Mouse (Mus musculus): ENCODE measurements at regions not wholly inside any gene's neighbourhood (a gene's known extent, or its start where the extent isn't known, plus 50 kb on each side); places are given as distances from the start of the nearest gene placed in this dataset.

- DNase-seq (ENCODE audit: low read depth, low spot score): peak; percentile 96
Observed at GRCm38 (mm10) chrX:67061216-67061615, 412.1 kb downstream of the Slitrk2 start.

GRCm38 (mm10) chrX:67062509-67063030 is 413.5 kb downstream of the Slitrk2 start:
- DNase-seq (ENCODE audit: low read depth, low spot score): no peak

GRCm38 (mm10) chrX:67092395-67092794 is 443.3 kb downstream of the Slitrk2 start:
- no peak for DNase-seq (ENCODE audit: low read depth, low spot score)

All from brain, adult 2 months (tissue).